Mouse (Mus musculus): ENCODE results near the gene Stap2. TPM values are rescaled to one million over a fixed set of nuclear protein-coding genes. Genes with fewer than 3 reads are reported as not detected.

Stap2 gene
- 1 to 10 TPM; 2.1 TPM for total RNA-seq (2021)

DNA sequence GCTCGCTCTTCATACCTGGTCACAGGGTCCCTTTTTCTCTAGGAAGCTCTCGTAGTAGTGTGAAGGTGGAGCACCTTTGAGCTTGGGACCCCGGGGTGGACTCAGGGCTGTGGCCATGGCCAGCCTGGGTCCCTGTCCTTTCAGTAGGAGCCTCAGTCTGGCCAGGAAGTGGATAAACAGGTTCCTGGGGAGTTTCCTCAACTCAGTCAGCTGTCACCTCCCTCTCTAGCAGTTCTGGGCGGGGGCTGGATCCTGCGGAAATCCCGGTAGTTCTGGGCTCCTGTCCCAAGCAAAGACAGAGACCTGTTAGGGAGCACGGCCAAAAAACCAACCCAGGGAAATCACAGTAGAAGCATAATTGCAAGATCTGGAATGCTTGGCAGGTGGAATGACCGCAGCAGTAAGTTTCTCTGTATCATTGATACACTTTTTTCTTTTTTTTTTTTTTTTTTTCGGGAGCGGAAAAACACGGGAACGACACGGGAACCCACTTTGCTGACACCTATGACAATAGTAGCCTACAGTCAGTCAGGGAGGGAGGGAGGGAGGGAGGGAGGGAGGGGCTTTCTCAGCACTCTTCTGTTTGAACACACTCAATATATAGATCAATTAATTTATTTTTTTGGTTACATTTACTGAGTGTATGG is at the start of gene Stap2, which contains the start of gene Mpnd:
Gene Stap2, minus strand, starts transcription at position 170 of the 647 bp plus-strand sequence.
Gene Mpnd, plus strand, starts transcription at position 297 of the 647 bp plus-strand sequence.
- DNase-seq, result no peak

- DNase-seq, result no peak
These were observed 49.6 kb upstream of the Stap2 start for GRCm38 (mm10) chr17:56054938-56055337.

DNA sequence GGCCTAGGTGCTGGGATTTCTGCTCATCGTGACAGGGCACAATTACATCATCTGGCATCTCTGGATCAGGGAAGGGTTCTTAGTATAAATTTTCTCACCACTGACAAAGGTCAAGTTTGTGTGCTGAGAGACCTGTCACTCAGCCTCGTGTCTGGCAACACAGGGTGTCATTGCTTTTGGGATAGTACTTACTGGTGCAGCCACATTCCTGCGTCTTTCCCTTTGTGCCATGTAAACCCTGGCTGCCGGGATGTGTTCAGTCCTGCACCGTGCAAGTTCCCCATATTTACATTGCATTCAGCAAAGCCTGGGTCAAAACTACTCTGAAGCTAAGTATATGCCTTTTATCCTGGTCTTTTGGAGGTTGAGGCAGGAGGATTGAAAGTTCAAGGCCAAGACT is 46.0 kb upstream of the Stap2 start:
- DNase-seq, result no peak

GRCm38 (mm10) chr17:56040857-56041163 is 35.4 kb upstream of the Stap2 start:
- no peak for DNase-seq

DNA sequence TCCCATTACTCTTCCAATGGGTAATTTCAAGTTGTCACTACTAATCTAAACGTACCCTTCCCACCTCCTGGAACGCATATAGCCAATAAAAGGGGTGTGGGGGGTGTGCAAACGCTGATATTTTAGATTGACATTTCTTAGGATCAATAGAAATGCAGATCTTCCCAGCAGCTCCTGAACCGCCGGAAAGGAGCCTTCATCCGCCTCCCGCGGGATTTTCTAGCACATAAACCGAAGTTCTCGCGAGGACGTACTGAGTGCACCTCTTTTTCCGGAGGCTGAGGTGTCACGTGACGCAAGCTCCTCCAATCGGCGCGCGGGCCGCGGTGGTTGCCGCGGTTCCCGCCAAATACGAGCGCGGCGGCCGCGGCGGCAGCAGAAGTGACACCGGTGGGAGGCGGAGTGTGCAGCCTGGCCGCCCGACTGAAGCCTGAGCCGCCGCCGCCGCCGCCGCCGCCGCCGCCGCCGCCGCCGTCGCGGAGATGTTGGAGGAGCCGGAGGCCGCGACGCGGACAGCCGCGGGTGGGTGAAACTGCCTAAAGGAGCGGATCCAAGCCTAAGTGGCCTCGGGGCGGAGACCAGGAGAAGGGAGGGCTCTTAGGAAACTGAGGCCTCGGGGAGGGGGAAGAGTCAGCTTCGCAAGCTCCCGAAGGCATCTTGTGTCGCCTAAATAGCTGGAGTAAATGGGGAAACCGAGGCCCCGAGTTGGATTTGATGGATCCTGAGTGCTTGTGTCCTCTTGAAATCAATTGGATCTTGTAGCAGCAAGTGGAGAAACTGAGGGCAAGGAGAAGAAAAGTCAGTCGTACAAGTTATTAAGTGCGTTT is 34.9 kb upstream of the Stap2 start, which contains the start of gene Chaf1a:
Gene Chaf1a, plus strand, starts transcription at position 410 of the 827 bp plus-strand sequence.
- peak; percentile 93 to 95 for DNase-seq

GRCm38 (mm10) chr17:56039345-56039744 is 34.0 kb upstream of the Stap2 start:
- DNase-seq, result no peak

DNA sequence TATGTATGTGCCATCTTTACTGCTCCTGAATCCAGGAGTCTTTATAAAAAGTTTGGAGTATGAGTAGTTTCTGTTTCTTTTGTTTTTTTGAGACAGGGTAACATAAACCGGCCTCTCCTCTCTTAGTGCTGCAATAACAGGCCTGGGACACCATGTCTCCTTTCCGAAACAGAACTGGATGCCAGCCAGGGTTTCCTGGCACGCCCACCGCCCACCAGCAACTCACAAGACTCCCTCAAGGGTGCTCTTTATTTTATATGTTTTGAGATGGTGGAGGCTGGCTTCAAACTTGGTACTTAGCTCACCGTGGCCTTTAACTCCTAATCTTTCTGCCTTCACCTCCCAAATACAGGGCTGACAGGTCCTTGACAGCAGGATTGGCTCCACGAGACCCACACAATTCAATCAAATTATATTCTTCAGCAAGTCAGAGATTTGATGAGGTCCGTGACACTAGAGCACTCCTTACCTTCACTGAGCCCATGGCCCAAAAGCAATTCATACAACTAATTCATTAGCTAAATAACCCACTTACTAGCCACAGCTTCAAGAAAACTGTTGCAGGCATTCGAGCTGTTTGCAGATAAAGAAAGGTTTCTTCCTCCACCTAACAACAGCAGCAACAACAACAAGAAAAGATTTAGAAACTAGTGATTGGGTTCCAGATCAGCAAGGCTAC is 33.3 kb upstream of the Stap2 start:
- DNase-seq, result no peak

- no peak for DNase-seq
These were observed 31.5 kb upstream of the Stap2 start for GRCm38 (mm10) chr17:56036901-56037287.

- peak; percentile 100 for DNase-seq
These were observed 31.0 kb upstream of the Stap2 start, which contains the start of gene Sh3gl1 for GRCm38 (mm10) chr17:56036176-56036900. Sh3gl1 (minus strand) TSS chr17:56036635.

DNA sequence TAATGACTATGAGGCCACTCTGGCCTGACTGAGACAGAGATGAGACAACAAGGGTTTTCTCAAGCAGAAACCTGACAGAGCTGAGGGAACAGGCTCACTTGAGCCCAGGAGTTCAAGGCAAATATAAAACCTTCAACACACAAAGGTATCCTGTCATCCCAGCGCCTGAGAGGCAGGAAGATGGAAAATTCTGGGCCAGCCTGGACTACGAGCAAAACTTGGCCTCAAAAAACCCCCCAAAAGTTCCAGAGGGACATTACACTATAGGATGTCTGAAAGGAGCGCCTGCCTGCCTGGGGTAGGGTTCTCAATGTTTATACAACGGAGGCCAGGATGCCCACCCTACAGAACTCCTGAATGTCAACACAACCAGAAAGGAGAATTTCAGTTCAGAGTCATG is 29.8 kb upstream of the Stap2 start:
- no peak for DNase-seq

- DNase-seq, result no peak
These were observed 29.3 kb upstream of the Stap2 start for GRCm38 (mm10) chr17:56034726-56035100.

GRCm38 (mm10) chr17:56034040-56034725 is 28.8 kb upstream of the Stap2 start:
- DNase-seq, result no peak

DNA sequence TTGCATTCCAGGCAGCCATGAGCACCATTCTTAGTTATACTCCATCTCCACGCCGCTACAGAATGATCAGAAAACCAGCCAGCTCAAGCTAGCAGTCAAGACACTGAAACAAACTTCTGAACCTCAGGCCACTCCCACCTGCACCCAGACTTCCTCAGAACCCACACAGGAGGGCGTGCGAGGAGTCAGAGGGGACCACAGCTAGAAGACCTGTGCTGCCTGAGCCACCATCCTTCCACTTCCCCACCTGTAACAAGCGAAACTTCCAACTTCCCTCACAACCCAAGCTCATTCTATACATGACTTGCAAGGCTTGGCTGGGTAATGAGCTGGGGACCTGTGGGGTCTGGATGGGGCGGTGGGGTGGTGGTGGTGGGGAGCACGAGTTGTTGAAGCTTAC is 27.4 kb upstream of the Stap2 start:
- no peak for DNase-seq

DNA sequence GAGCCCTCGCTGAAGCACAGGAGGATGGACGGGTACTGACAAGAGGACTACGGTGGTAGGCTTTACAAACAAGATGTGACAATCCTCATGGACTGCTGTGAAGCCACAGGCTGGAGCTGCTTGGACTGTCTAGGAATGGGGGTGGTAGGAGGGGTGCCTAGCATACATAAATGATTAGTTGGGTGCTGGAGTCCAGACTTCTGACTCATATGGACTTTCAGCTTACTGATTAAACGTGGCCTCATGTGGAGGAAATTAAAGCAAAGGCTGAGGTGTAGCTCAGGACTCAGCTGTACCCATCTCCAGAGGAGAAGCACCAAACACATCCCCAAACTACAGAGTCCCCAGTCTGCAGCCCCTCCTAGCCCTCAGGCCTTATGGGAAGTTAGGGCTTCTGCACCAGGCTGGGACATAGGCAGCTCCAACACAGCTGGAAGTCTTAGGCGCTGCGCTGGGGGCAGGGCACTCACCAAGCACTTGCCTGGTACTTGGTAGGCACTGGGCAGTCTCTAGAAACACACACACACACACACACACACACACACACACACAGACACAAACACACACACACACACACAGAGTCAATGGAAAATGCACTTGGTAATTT is 26.8 kb upstream of the Stap2 start:
- DNase-seq, result no peak

GRCm38 (mm10) chr17:56031431-56031830 is 26.0 kb upstream of the Stap2 start:
- no peak for DNase-seq

- DNase-seq, result no peak
These were observed 25.5 kb upstream of the Stap2 start for GRCm38 (mm10) chr17:56030919-56031318.

- no peak for DNase-seq
These were observed 25.0 kb upstream of the Stap2 start for GRCm38 (mm10) chr17:56030238-56030870.

- peak; percentile 3 to 34 for DNase-seq
These were observed 22.5 kb upstream of the Stap2 start for GRCm38 (mm10) chr17:56027801-56028441.

DNA sequence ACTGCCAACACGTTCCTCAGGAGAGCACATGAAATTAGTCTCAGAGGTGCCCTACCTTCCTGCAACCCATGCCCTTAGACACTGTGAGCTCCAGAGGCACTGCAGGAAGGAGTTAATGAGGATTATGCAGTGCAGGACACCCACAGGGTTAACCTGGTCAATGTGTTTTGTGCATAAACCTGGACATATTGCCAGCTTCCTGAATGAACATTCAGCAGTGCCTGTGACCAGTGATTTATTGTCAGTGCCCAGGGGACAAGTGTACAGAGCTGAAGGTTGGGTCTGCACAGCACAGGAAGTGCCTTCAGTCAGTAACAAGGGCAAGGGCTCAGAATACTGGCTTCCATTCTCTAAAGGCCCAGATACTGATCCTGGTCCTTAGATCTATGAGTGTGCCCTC is 21.5 kb upstream of the Stap2 start:
- DNase-seq, result peak in 1 of 2 experiments; percentile 2

- no peak for DNase-seq
These were observed 20.9 kb upstream of the Stap2 start for GRCm38 (mm10) chr17:56026303-56026702.
